Mouse (Mus musculus) heart, adult 2 months (tissue): ENCODE measurements around the gene Tmed10.

Experiments used
- CTCF ChIP-seq: fragments of 200-600 bp; IDR thresholded peaks from 2 replicates; pipeline ENCODE4 v1.8.1; 2022; ENCODE audit warnings: antibody characterized with exemption, mild to moderate bottlenecking, moderate library complexity
- POLR2A ChIP-seq: fragments of 200-500 bp; IDR thresholded peaks from 2 replicates; pipeline ENCODE4 v1.6.1; 2011; ENCODE audit warnings: mild to moderate bottlenecking, low read depth, low read length, control low read depth; ENCODE audit not compliant: insufficient read depth

DNA sequence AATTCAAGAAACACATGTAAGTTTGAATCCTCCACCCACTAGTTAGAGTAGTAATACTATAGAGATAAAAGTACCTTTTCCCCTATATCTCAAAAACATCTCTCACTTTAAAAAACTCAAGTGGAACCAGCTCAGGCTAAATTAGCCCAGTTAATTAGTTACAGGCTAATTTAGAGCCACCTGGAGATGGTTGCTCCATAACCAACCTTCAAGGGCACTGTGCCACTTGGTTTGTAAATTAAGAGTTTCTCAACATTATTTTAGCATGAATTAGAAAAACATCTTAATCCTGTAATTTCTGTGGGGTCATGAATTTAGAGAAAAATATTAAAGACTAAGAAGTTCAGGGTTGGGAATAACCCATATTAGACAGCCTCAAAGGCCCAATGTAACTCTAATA lies 83.1 kb downstream of the Tmed10 start:
- TF ChIP-seq POLR2A (no peak), CTCF (no peak)
